Mouse (Mus musculus) hindbrain, embryonic 10.5 days (tissue): ENCODE measurements around the gene Arhgap44. TPM values are rescaled to one million over a fixed set of nuclear protein-coding genes. Genes with fewer than 3 reads are reported as not detected.
A peak's percentile ranks its signal among the peaks of the same experiment; 100 is the strongest.

Experiments used
- DNase-seq: peaks from one replicate; pipeline ENCODE4 v3.0.0-alpha.2; 2017; ENCODE audit warnings: low spot score
- H3K27ac ChIP-seq: fragments of 300-500 bp; sonication (generic); 2 replicates; pipeline ENCODE4 v1.5.1; 2016; ENCODE audit warnings: mild to moderate bottlenecking, moderate library complexity
- H3K27me3 ChIP-seq: fragments of 300-500 bp; sonication (generic); 2 replicates; pipeline ENCODE4 v1.6.1; 2016; ENCODE audit warnings: mild to moderate bottlenecking; ENCODE audit not compliant: poor library complexity, insufficient read depth, severe bottlenecking
- H3K36me3 ChIP-seq: fragments of 300-500 bp; sonication (generic); 2 replicates; pipeline ENCODE4 v1.6.1; 2016; ENCODE audit warnings: mild to moderate bottlenecking, moderate library complexity
- H3K4me1 ChIP-seq: fragments of 300-500 bp; sonication (generic); replicated peaks from 2 replicates; pipeline ENCODE4 v1.6.1; 2016; ENCODE audit warnings: mild to moderate bottlenecking
- H3K4me3 ChIP-seq: fragments of 300-500 bp; sonication (generic); 2 replicates; pipeline ENCODE4 v1.5.1; 2016; ENCODE audit warnings: mild to moderate bottlenecking, moderate library complexity
- H3K9me3 ChIP-seq: fragments of 300-500 bp; sonication (generic); 2 replicates; pipeline ENCODE4 v1.6.1; 2016; ENCODE audit warnings: mild to moderate bottlenecking, moderate library complexity
- WGBS: fragments of 180-500 bp; shearing (Covaris S2); methylation state at CpG from one replicate; pipeline ENCODE4 v1.1.7; 2016; 5-methylcytosine and 5-hydroxymethylcytosine counted together
- polyA plus RNA-seq: library from polyadenylated mRNA; unstranded; fragments of >200 nt; fragmentation: Nextera tagmentation; extraction: Ambion mirVana; gene quantifications from 2 replicates; pipeline ENCODE4 v1.2.1, GENCODE M21; 2016

Gene Arhgap44
- polyA plus RNA-seq, 1 experiment from 2014 or later = 4.8 TPM

DNA sequence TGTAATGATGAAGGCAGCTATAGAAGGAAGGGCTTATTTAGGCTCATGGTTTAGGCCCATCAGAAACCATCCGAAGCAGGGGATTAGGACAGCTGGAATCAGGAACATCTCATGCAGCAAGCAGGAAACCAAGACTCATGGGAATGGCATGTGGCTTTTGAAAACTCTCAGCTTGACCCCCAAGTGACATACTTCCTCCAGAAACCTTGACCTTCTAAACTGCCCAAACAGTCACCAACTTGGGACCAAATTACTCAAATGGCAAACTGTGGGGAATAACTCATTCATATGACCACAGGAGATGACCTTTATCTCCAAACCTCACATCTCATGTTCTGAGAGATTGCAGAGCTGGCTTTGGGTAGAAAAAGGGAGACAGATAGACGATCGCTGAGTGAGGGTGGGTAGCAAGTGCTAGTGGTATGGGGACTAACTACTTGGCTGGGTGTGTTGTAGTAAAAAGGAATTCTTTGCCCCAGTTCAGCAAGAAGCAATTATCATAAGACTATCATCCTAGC lies 191.2 kb downstream of the Arhgap44 start:
- 81% methylated on average over 3 of the region's 3 CpGs for WGBS
- DNase-seq = no peak
- no peaks in the 10 kb centered on the region for H3K9me3 ChIP-seq
- H3K4me3 ChIP-seq = no peak overlapping the region
- no peaks in the 10 kb centered on the region for H3K36me3 ChIP-seq
- H3K27ac ChIP-seq = no peak overlapping the region
- peaks cover 14% of the 10 kb centered on the region; the same call in 1 of the 2 replicates for H3K27me3 ChIP-seq
- H3K4me1 ChIP-seq = peaks cover 9% of the 10 kb centered on the region; the same call in 1 of the 2 replicates

DNA sequence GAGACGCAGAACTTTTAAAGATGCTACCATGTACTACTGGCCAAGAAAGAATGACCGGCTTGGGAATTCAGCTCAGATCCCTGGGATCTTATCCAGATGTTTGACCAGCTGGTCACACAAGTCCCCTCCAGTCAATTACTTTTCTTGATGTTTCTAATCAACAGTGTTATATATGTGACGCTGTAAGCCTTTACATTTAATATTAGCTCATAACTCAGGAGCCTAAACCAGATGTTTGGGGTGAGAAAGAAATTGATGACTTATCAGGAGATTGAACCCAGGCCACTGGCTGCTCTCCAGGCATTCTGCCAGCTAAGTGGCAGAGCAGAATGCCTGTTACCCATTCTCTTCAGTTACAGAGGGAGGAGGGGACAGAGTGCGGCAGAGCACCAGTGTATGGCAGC lies 193.8 kb downstream of the Arhgap44 start:
- Histone ChIP-seq H3K4me3 (no peak overlapping the region), H3K4me1 (peaks cover 9% of the 10 kb centered on the region; the same call in 1 of the 2 replicates), H3K27ac (no peak overlapping the region), H3K9me3 (no peaks in the 10 kb centered on the region), H3K27me3 (peaks cover 14% of the 10 kb centered on the region; the same call in 1 of the 2 replicates), H3K36me3 (no peaks in the 10 kb centered on the region)
- DNase-seq = no peak
- WGBS = 60% methylated on average over 4 of the region's 4 CpGs

DNA sequence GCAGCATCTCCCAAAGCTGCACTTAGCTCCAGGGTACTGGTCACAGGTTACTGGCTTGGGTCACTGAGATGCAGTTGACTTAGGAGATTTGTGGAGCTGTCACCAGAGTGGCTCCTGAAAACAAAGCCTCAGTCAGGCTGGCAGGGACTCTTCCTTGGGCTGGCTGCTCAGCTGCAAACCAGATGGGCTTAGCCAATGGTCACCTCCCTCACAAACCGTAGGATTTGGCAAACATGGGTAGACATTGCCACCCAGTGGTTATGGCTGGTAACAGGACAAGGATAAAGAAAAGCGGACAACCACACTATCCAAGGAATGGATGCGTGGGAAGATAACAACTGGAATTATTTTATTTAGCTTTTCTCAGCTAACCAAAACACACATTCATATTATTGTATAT lies 194.3 kb downstream of the Arhgap44 start:
- Histone ChIP-seq H3K27ac (peak overlapping the region; percentile 79), H3K4me1 (peaks cover 9% of the 10 kb centered on the region; the same call in 1 of the 2 replicates), H3K4me3 (no peak overlapping the region), H3K36me3 (no peaks in the 10 kb centered on the region), H3K27me3 (peaks cover 14% of the 10 kb centered on the region; the same call in 1 of the 2 replicates), H3K9me3 (no peaks in the 10 kb centered on the region)
- 12% methylated on average over 3 of the region's 3 CpGs for WGBS
- DNase-seq = peak; percentile 88

DNA sequence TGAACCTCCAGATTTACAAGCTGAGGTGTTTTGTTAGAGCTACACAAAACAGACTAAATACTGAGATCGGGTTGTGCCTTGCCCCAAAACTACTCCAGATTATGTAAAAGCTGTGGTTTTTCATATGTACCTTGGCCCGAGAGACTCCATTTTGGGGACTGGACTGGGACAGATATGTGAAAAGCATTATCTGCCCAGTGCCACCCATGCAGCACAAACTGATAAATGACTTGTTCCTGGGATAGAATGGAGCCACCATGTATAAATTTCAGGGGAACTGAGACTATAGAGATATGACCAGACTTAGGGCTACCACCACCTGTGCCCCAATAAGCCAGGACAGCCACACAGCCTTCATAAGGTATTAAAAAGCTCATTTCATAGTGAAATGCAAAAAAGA lies 200.1 kb downstream of the Arhgap44 start:
- Histone ChIP-seq H3K4me1 (peaks cover 5% of the 10 kb centered on the region; the same call in 1 of the 2 replicates), H3K9me3 (no peaks in the 10 kb centered on the region), H3K27ac (no peak overlapping the region), H3K4me3 (no peak overlapping the region), H3K27me3 (0 out of 2 replicates have a peak, but pooled peaks cover 4% of the 10 kb centered on the region), H3K36me3 (no peaks in the 10 kb centered on the region)
- no peak for DNase-seq
- 90% methylated on average over 2 of the region's 2 CpGs for WGBS

DNA sequence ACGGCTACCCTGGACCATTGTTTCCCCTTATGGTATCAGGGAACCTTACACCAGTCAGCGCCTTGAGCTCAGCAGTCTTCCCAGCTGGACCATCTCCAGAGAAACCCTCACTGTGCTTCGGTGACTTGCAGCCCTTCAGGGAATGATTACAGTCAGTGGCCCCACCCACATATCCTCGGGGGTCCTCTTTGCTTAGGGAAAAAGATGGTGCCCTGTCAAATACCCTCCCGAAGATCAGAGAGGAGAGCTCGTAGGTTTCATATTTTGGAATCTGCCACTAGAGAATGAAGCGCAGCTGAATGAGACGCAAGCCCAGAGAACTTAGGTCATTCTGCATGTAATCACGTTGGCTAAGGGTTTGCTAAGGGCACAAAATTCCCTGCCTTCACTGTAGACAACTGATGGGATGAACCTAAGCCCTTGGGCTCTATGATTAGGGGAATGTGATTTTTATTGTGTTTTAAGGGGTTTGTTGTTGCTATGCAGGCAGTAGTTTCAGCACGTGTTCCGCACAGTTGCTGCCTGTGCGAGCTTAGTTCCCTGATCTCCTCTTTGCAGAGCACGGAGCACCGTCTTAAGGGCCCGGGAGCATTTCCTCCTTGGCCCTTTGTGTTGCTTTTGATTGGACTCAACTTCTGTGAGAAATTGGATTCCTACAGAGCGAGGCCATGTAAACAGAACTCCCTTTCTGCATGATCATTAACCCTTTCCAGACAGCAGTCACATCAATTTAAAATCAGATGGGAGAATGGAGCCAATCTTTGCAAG lies 205.6 kb downstream of the Arhgap44 start:
- Histone ChIP-seq H3K4me3 (peak overlapping the region; percentile 24), H3K36me3 (no peaks in the 10 kb centered on the region), H3K4me1 (peaks cover 16% of the 10 kb centered on the region), H3K27ac (peak overlapping the region; percentile 13; the same call in 1 of the 2 replicates), H3K9me3 (no peaks in the 10 kb centered on the region), H3K27me3 (0 out of 2 replicates have a peak, but pooled peaks cover 4% of the 10 kb centered on the region)
- 15% methylated on average over 16 of the region's 16 CpGs for WGBS
- peak; percentile 38 for DNase-seq

Other genes starting within 250 kb of the Arhgap44 start
- 36.0 and 38.8 TPM in 2 replicates for gene Elac2, start 183.9 kb downstream of the Arhgap44 start, polyA plus RNA-seq
- not detected in 2 replicates for gene 1700086D15Rik, start 3.1 kb downstream of the Arhgap44 start, polyA plus RNA-seq
- gene Myocd, start 107.0 kb upstream of the Arhgap44 start, polyA plus RNA-seq = 1.3 and 2.1 TPM in 2 replicates